Mouse (Mus musculus) CH12.LX (cell line): ENCODE measurements around the gene Rtl5. TPM values are rescaled to one million over a fixed set of nuclear protein-coding genes. Genes with fewer than 3 reads are reported as not detected.
A peak's percentile ranks its signal among the peaks of the same experiment; 100 is the strongest.

Experiments
- DNase-seq: peaks from one replicate; pipeline ENCODE4 v3.0.0-alpha.2; 2013; ENCODE audit errors: extremely low read depth
- H3K27ac ChIP-seq: 2 replicates; pipeline ENCODE4 v1.5.1; 2012; ENCODE audit warnings: low read depth, mild to moderate bottlenecking, control low read depth, moderate library complexity; ENCODE audit not compliant: insufficient read depth
- H3K27me3 ChIP-seq: replicated peaks from 2 replicates; pipeline ENCODE3; 2012; ENCODE audit warnings: inconsistent platforms
- H3K36me3 ChIP-seq, 2 experiments: replicated peaks in 1 of 2; 2 replicates each; pipeline versions ENCODE3 to v1.6.1; 2012; ENCODE audit warnings: inconsistent platforms in 1 of 2, low read length in 1 of 2, mild to moderate bottlenecking in 1 of 2, mixed read lengths in 1 of 2, moderate library complexity in 1 of 2; ENCODE audit not compliant: control insufficient read depth in 1 of 2, insufficient read depth in 1 of 2
- H3K4me1 ChIP-seq, 2 experiments: 2 replicates each; pipeline ENCODE4 v1.6.1; 2012; ENCODE audit warnings: inconsistent platforms in 1 of 2, moderate library complexity in 1 of 2; ENCODE audit not compliant: insufficient read depth in 2 of 2, control insufficient read depth in 1 of 2
- H3K4me2 ChIP-seq: 2 replicates; pipeline ENCODE4 v1.6.1; 2012; ENCODE audit warnings: low read depth, mild to moderate bottlenecking, control low read depth; ENCODE audit not compliant: poor library complexity, insufficient read depth, severe bottlenecking
- H3K4me3 ChIP-seq, 3 experiments: fragments of 150-350 bp in 1 of 3; sonication (generic) in 1 of 3; replicated peaks in 1 of 3; 2 replicates each; pipeline versions ENCODE3 to v1.5.1; 2011 to 2012; ENCODE audit warnings: low read depth in 2 of 3, low read length in 2 of 3, mild to moderate bottlenecking in 2 of 3, moderate library complexity in 2 of 3, control low read depth in 1 of 3, improper control_type of control experiment in 1 of 3, inconsistent platforms in 1 of 3, mixed read lengths in 1 of 3; ENCODE audit not compliant: poor library complexity in 1 of 3
- H3K79me2 ChIP-seq: replicated peaks from 2 replicates; pipeline ENCODE4 v1.6.1; 2012; ENCODE audit warnings: mild to moderate bottlenecking, moderate library complexity; ENCODE audit not compliant: control insufficient read depth, poor library complexity, insufficient read depth, severe bottlenecking; ENCODE audit errors: extremely low read depth
- H3K9ac ChIP-seq: 2 replicates; pipeline ENCODE4 v1.6.1; 2012; ENCODE audit warnings: low read depth, mild to moderate bottlenecking, control low read depth, moderate library complexity; ENCODE audit not compliant: insufficient read depth
- H3K9me3 ChIP-seq: replicated peaks from 2 replicates; pipeline ENCODE3; 2012; ENCODE audit warnings: low read length, inconsistent platforms, mixed read lengths
- CHD1 ChIP-seq: IDR thresholded peaks from 2 replicates; pipeline ENCODE4 v1.6.1; 2012; ENCODE audit warnings: low read depth, low read length, improper control_type of control experiment, inconsistent platforms
- ELF1 ChIP-seq: IDR thresholded peaks from 2 replicates; pipeline ENCODE4 v1.6.1; 2014; ENCODE audit warnings: low read depth, mild to moderate bottlenecking, inconsistent platforms, low read length, improper control_type of control experiment
- ETS1 ChIP-seq: conservative IDR thresholded peaks from 2 replicates; pipeline ENCODE4 v1.6.1; 2012; ENCODE audit warnings: low read depth, mild to moderate bottlenecking, inconsistent platforms, low read length, improper control_type of control experiment, moderate library complexity
- JUN ChIP-seq: IDR thresholded peaks from 2 replicates; pipeline ENCODE4 v1.6.1; 2011; ENCODE audit warnings: low read depth, mild to moderate bottlenecking, low read length, improper control_type of control experiment, moderate library complexity; ENCODE audit not compliant: insufficient read depth
- KAT2A ChIP-seq: IDR thresholded peaks from 2 replicates; pipeline ENCODE4 v1.6.1; 2012; ENCODE audit warnings: low read length, improper control_type of control experiment, inconsistent platforms; ENCODE audit not compliant: insufficient replicate concordance
- MAFK ChIP-seq: IDR thresholded peaks from 2 replicates; pipeline ENCODE4 v1.6.1; 2011; ENCODE audit warnings: low read length, improper control_type of control experiment; ENCODE audit not compliant: insufficient replicate concordance
- POLR2AphosphoS2 ChIP-seq: IDR thresholded peaks from 2 replicates; pipeline ENCODE4 v1.6.1; 2011; ENCODE audit warnings: low read depth, low read length, improper control_type of control experiment
- RCOR1 ChIP-seq: conservative IDR thresholded peaks from 2 replicates; pipeline ENCODE4 v1.6.1; 2012; ENCODE audit warnings: low read depth, mild to moderate bottlenecking, inconsistent platforms, low read length, improper control_type of control experiment
- SIN3A ChIP-seq: IDR thresholded peaks from 2 replicates; pipeline ENCODE4 v1.6.1; 2012; ENCODE audit warnings: low read length, improper control_type of control experiment, inconsistent platforms
- SMC3 ChIP-seq: IDR thresholded peaks from 2 replicates; pipeline ENCODE4 v1.6.1; 2011; ENCODE audit warnings: low read depth, low read length, improper control_type of control experiment
- USF2 ChIP-seq: conservative IDR thresholded peaks from 2 replicates; pipeline ENCODE4 v1.6.1; 2011; ENCODE audit warnings: low read depth, low read length, improper control_type of control experiment
- ZMIZ1 ChIP-seq: IDR thresholded peaks from 2 replicates; pipeline ENCODE4 v1.6.1; 2012; ENCODE audit warnings: low read depth, mild to moderate bottlenecking, inconsistent platforms, low read length, improper control_type of control experiment
- ZNF384 ChIP-seq: IDR thresholded peaks from 2 replicates; pipeline ENCODE4 v1.6.1; 2012; ENCODE audit warnings: low read depth, low read length, improper control_type of control experiment, inconsistent platforms
- dilution Hi-C: fragments of 300-500 bp; cut with MboI; formaldehyde crosslinking; loops from 2 replicates; pipeline ENCODE4 v1.14.3; 2020; ENCODE audit warnings: low sequenced_read_pairs; ENCODE audit not compliant: extremely low pct_unique_long_range_greater_than_20kb, extremely low pct_ligation_motif_present
- in situ Hi-C: fragments of 300-500 bp; cut with MboI; formaldehyde crosslinking; loops from 3 replicates; pipeline ENCODE4 v1.14.3; 2019; ENCODE audit warnings: low sequenced_read_pairs, low pct_ligation_motif_present, low pct_unique_long_range_greater_than_20kb, mixed read lengths
- polyA plus RNA-seq: library from polyadenylated mRNA; unstranded; fragments of >175 nt; gene quantifications from 2 replicates; pipeline ENCODE4 v1.2.1, GENCODE M21; 2012; ENCODE audit warnings: low read depth; ENCODE audit not compliant: insufficient read length
- total RNA-seq, 2 experiments: library from RNA; depleted of rRNA; stranded (reverse); fragments of 300-350 nt in 1 of 2; fragments of >200 nt in 1 of 2; gene quantifications; 2 replicates each; pipeline ENCODE4 v1.2.3; 2012 to 2014

Rtl5 gene
- total and polyA plus RNA-seq, 3 experiments, result 0.51 to 0.79 (median 0.55) TPM

GRCm38 (mm10) chrX:102073605-102074325 lies 2.7 kb upstream of the Rtl5 start:
- Histone ChIP-seq H3K4me2 (no peak overlapping the region), H3K79me2 (no peaks in the 10 kb centered on the region), H3K9ac (no peak overlapping the region), H3K36me3 (no peaks in the 10 kb centered on the region), H3K9me3 (no peaks in the 10 kb centered on the region), H3K27me3 (no peaks in the 10 kb centered on the region), H3K4me1 (peaks cover 21 to 63% of the 10 kb centered on the region in 2 experiments), H3K4me3 (no peak overlapping the region), H3K27ac (no peak overlapping the region)
- in situ Hi-C loops, result loop anchor here (25.0 kb wide), 1 partner anchor 111 kb away; no protein-coding TSS in a partner anchor
- TF ChIP-seq ZNF384 (no peak), ELF1 (no peak), SMC3 (no peak), USF2 (no peak), JUN (no peak), CHD1 (no peak), SIN3A (no peak), KAT2A (no peak), RCOR1 (no peak), ZMIZ1 (no peak), MAFK (no peak)
- DNase-seq, result no peak
- dilution Hi-C loops, result no loop called here

GRCm38 (mm10) chrX:102071517-102071916 lies 413 bp upstream of the Rtl5 start:
- Histone ChIP-seq H3K4me2 (peak overlapping the region; percentile 38; the same call in 1 of the 2 replicates), H3K9ac (no peak overlapping the region), H3K36me3 (no peaks in the 10 kb centered on the region), H3K27ac (no peak overlapping the region), H3K4me3 (peak overlapping the region in 2 of 3 experiments; percentile 23 to 29), H3K4me1 (peaks cover 15 to 42% of the 10 kb centered on the region in 2 experiments), H3K9me3 (no peaks in the 10 kb centered on the region), H3K79me2 (no peaks in the 10 kb centered on the region), H3K27me3 (no peaks in the 10 kb centered on the region)
- no peak for DNase-seq
- dilution Hi-C loops (no loop called here), in situ Hi-C loops (loop anchor here (25.0 kb wide), 1 partner anchor 109 kb away; no protein-coding TSS in a partner anchor)
- TF ChIP-seq ETS1 (no peak), POLR2AphosphoS2 (no peak)
